Mouse (Mus musculus) embryonic facial prominence, embryonic 11.5 days (tissue): ENCODE measurements around the gene Wdr70. TPM values are rescaled to one million over a fixed set of nuclear protein-coding genes. Genes with fewer than 3 reads are reported as not detected.

Experiments used
- ATAC-seq: fragments of 200-750 bp; cut with Nextera tagmentation; replicated peaks from 2 replicates; pipeline ENCODE4 v1.8.0; 2017; ENCODE audit warnings: low read depth; ENCODE audit not compliant: insufficient number of reproducible peaks, low FRiP score, low TSS enrichment
- DNase-seq: peaks from one replicate; pipeline ENCODE4 v3.0.0-alpha.2; 2015; ENCODE audit warnings: low spot score
- H3K27ac ChIP-seq: fragments of 300-500 bp; sonication (generic); replicated peaks from 2 replicates; pipeline ENCODE4 v1.5.1; 2014; ENCODE audit warnings: mild to moderate bottlenecking, low read depth, low read length, control low read depth
- H3K27me3 ChIP-seq: fragments of 300-500 bp; sonication (generic); 2 replicates; pipeline ENCODE4 v1.6.1; 2014; ENCODE audit warnings: mild to moderate bottlenecking, low read length, moderate library complexity, mixed read lengths; ENCODE audit not compliant: control insufficient read depth, insufficient read depth
- H3K36me3 ChIP-seq: fragments of 300-500 bp; sonication (generic); replicated peaks from 2 replicates; pipeline ENCODE4 v1.6.1; 2014; ENCODE audit warnings: low read depth, mild to moderate bottlenecking, low read length, moderate library complexity, mixed read lengths; ENCODE audit not compliant: control insufficient read depth, insufficient read depth
- H3K4me1 ChIP-seq: fragments of 300-500 bp; sonication (generic); 2 replicates; pipeline ENCODE4 v1.6.1; 2014; ENCODE audit warnings: low read length, mixed read lengths; ENCODE audit not compliant: control insufficient read depth, insufficient read depth
- H3K4me2 ChIP-seq: fragments of 300-500 bp; sonication (generic); 2 replicates; pipeline ENCODE4 v1.6.1; 2014; ENCODE audit warnings: low read depth, mild to moderate bottlenecking, control low read depth, low read length, moderate library complexity
- H3K4me3 ChIP-seq: fragments of 300-500 bp; sonication (generic); 2 replicates; pipeline ENCODE4 v1.5.1; 2014; ENCODE audit warnings: low read depth, low read length, control low read depth
- H3K9ac ChIP-seq: fragments of 300-500 bp; sonication (generic); replicated peaks from 2 replicates; pipeline ENCODE4 v1.6.1; 2014; ENCODE audit warnings: mild to moderate bottlenecking, control low read depth, low read length
- H3K9me3 ChIP-seq: fragments of 300-500 bp; sonication (generic); replicated peaks from 2 replicates; pipeline ENCODE4 v1.6.1; 2016; ENCODE audit warnings: mild to moderate bottlenecking, low read length, inconsistent platforms, mixed read lengths; ENCODE audit not compliant: control insufficient read depth
- WGBS: fragments of 180-500 bp; shearing (Covaris S2); extraction: QIAGEN DNeasy Blood & Tissue Kit; methylation state at CpG from one replicate; pipeline ENCODE4 v1.1.7; 2014; 5-methylcytosine and 5-hydroxymethylcytosine counted together
- polyA plus RNA-seq: library from polyadenylated mRNA; unstranded; fragments of >200 nt; fragmentation: Nextera tagmentation; extraction: Ambion mirVana; gene quantifications from 2 replicates; pipeline ENCODE4 v1.2.1, GENCODE M21; 2014

The Wdr70 gene
- polyA plus RNA-seq, 1 experiment from 2014 or later: 68.8 TPM

DNA sequence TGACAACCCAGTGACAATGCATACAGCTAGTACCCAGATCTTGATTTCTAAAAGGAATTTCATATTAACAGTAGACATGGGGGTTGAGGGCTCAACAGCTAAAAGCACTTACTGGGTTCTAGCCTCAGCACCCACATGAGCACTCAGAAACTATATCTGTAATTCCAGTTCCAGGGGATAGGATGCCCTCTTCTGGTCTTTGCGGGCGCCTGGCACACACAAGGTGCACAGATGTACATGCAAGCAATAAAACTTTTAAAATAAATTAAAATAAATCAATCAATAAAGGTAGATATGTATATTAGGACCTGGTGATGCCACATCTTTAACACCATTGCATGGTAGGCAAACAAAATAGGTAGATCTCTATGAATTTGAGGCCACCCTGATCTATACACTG, 71.5 kb downstream of the Wdr70 start:
- Histone ChIP-seq H3K4me3 (no peak overlapping the region), H3K9ac (no peak overlapping the region), H3K27me3 (no peaks in the 10 kb centered on the region), H3K36me3 (no peaks in the 10 kb centered on the region), H3K4me2 (no peak overlapping the region), H3K4me1 (no peaks in the 10 kb centered on the region), H3K27ac (no peak overlapping the region), H3K9me3 (no peaks in the 10 kb centered on the region)
- ATAC-seq: no peak
- WGBS: 91% methylated on average over 2 of the region's 2 CpGs
- no peak for DNase-seq

DNA sequence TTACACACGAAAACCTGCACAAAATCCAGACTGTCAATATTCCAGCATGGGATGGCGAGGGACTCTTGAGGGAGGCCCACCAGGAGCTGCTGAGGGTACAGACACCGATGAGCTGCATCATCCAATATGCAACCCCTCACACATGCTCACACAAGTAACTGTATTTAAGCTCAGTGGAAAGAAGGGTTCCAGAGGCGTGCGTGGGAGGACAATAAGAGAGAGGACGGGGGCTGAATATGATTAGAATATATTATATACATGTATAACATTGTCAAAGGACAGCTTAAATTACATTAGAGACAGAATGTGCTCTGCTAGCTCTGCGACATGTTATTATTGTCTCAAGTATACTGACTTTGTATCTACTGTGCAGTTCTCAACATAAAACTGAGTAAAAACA, 87.6 kb downstream of the Wdr70 start:
- no peaks in the 10 kb centered on the region for H3K4me1 ChIP-seq
- ATAC-seq: no peak
- H3K9me3 ChIP-seq: no peaks in the 10 kb centered on the region
- no peak overlapping the region for H3K4me2 ChIP-seq
- WGBS: 93% methylated on average over 7 of the region's 7 CpGs
- no peak overlapping the region for H3K9ac ChIP-seq
- no peak for DNase-seq
- no peak overlapping the region for H3K27ac ChIP-seq
- H3K27me3 ChIP-seq: no peaks in the 10 kb centered on the region
- no peak overlapping the region for H3K4me3 ChIP-seq
- H3K36me3 ChIP-seq: no peaks in the 10 kb centered on the region; the same call in 1 of the 2 replicates

DNA sequence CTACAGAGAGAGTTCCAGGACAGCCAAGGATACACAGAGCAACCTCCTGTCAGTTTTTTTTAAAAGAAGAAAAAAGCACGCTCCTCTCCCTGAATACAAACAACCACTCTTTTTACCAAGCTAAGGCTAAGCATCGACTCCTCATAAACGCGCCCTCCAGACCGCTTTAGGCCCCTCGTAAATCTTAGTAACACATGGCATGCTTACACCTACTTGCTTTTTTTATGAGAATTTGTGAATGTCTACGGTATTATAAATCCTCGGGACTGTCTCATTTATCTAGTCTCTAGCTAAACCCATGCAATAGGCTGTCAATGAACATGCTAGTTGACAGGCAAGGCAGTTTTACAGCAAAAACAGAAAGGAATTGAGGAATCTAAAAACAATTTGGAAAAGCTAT, 91.6 kb downstream of the Wdr70 start:
- DNase-seq (no peak), ATAC-seq (no peak)
- Histone ChIP-seq H3K36me3 (no peaks in the 10 kb centered on the region), H3K27ac (no peak overlapping the region), H3K9ac (no peak overlapping the region), H3K27me3 (no peaks in the 10 kb centered on the region), H3K4me3 (no peak overlapping the region), H3K9me3 (no peaks in the 10 kb centered on the region), H3K4me1 (no peaks in the 10 kb centered on the region), H3K4me2 (no peak overlapping the region)
- 94% methylated on average over 8 of the region's 8 CpGs for WGBS

GRCm38 (mm10) chr15:8006056-8006455, 93.0 kb downstream of the Wdr70 start:
- no peak for DNase-seq
- Histone ChIP-seq H3K9me3 (no peaks in the 10 kb centered on the region), H3K4me1 (no peaks in the 10 kb centered on the region), H3K36me3 (no peaks in the 10 kb centered on the region), H3K4me3 (no peak overlapping the region), H3K27me3 (no peaks in the 10 kb centered on the region), H3K27ac (no peak overlapping the region), H3K4me2 (no peak overlapping the region), H3K9ac (no peak overlapping the region)
- WGBS: 88% methylated on average over 1 of the region's 1 CpGs
- no peak for ATAC-seq

DNA sequence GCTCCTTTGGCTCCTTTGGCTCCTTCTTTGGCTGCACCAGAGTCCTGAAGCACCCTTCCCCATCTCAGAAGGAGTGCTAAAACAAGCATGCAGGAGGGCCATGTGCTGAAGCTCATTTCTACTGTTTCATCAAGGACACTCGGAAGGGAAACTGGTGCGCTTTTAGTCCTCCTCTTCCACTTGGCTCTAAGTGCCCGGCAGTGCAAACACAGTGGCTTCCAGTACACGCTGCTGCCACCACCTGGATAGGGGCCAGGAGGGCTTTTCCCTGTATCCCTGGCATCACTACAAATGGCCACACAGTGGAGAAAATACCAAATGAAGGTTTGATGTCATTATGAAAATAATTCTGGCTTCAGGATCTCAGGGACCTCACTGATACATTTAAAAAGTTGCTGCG, 93.5 kb downstream of the Wdr70 start:
- Histone ChIP-seq H3K4me3 (no peak overlapping the region), H3K36me3 (no peaks in the 10 kb centered on the region), H3K4me1 (no peaks in the 10 kb centered on the region), H3K9me3 (no peaks in the 10 kb centered on the region), H3K27me3 (no peaks in the 10 kb centered on the region), H3K4me2 (no peak overlapping the region), H3K9ac (no peak overlapping the region), H3K27ac (no peak overlapping the region)
- ATAC-seq (no peak), DNase-seq (no peak)
- 75% methylated on average over 5 of the region's 5 CpGs for WGBS

GRCm38 (mm10) chr15:8003789-8004188, 95.2 kb downstream of the Wdr70 start:
- DNase-seq (no peak), ATAC-seq (no peak)
- Histone ChIP-seq H3K9ac (no peak overlapping the region), H3K4me1 (no peaks in the 10 kb centered on the region), H3K4me3 (no peak overlapping the region), H3K36me3 (no peaks in the 10 kb centered on the region), H3K27me3 (no peaks in the 10 kb centered on the region), H3K9me3 (no peaks in the 10 kb centered on the region), H3K27ac (no peak overlapping the region), H3K4me2 (no peak overlapping the region)
- WGBS: 90% methylated on average over 8 of the region's 8 CpGs

GRCm38 (mm10) chr15:7998843-7999546, 100.0 kb downstream of the Wdr70 start:
- DNase-seq (no peak), ATAC-seq (no peak)
- Histone ChIP-seq H3K27me3 (no peaks in the 10 kb centered on the region), H3K4me1 (no peaks in the 10 kb centered on the region), H3K36me3 (no peaks in the 10 kb centered on the region; the same call in 1 of the 2 replicates), H3K4me2 (no peak overlapping the region), H3K9ac (no peak overlapping the region), H3K27ac (no peak overlapping the region), H3K4me3 (no peak overlapping the region), H3K9me3 (no peaks in the 10 kb centered on the region)
- 60% methylated on average over 14 of the region's 14 CpGs for WGBS

GRCm38 (mm10) chr15:7998095-7998494, 100.9 kb downstream of the Wdr70 start:
- H3K27ac ChIP-seq: no peak overlapping the region
- 81% methylated on average over 2 of the region's 2 CpGs for WGBS
- no peak overlapping the region for H3K4me3 ChIP-seq
- no peak overlapping the region for H3K4me2 ChIP-seq
- no peak for DNase-seq
- no peaks in the 10 kb centered on the region; the same call in 1 of the 2 replicates for H3K36me3 ChIP-seq
- H3K9me3 ChIP-seq: no peaks in the 10 kb centered on the region
- no peaks in the 10 kb centered on the region for H3K4me1 ChIP-seq
- H3K9ac ChIP-seq: no peak overlapping the region
- H3K27me3 ChIP-seq: no peaks in the 10 kb centered on the region
- no peak for ATAC-seq
